Mouse (Mus musculus) MEL (cell line): Measurements from ENCODE around the gene Sv2c.

Experiments
- CTCF ChIP-seq, 3 experiments: IDR thresholded peaks in 2 of 3; conservative IDR thresholded peaks in 1 of 3; 2 replicates each; pipeline ENCODE4 v1.5.1; 2011 to 2012; ENCODE audit warnings: low read length in 3 of 3, low read depth in 2 of 3, mild to moderate bottlenecking in 2 of 3, improper control_type of control experiment in 1 of 3, inconsistent platforms in 1 of 3, mixed read lengths in 1 of 3, moderate library complexity in 1 of 3; ENCODE audit not compliant: control insufficient read depth in 1 of 3, insufficient read depth in 1 of 3, poor library complexity in 1 of 3, severe bottlenecking in 1 of 3
- E2F4 ChIP-seq: IDR thresholded peaks from 2 replicates; pipeline ENCODE4 v1.6.1; 2011; ENCODE audit warnings: low read depth, low read length, improper control_type of control experiment, borderline replicate concordance
- EP300 ChIP-seq, 2 experiments: IDR thresholded peaks; 2 replicates each; pipeline ENCODE4 v1.6.1; 2011; ENCODE audit warnings: improper control_type of control experiment in 2 of 2, low read length in 2 of 2, low read depth in 1 of 2, mild to moderate bottlenecking in 1 of 2
- HCFC1 ChIP-seq: IDR thresholded peaks from 2 replicates; pipeline ENCODE4 v1.6.1; 2012; ENCODE audit warnings: low read depth, mild to moderate bottlenecking, inconsistent platforms, low read length, improper control_type of control experiment, moderate library complexity
- MAX ChIP-seq: IDR thresholded peaks from 2 replicates; pipeline ENCODE4 v1.6.1; 2011; ENCODE audit warnings: low read length, improper control_type of control experiment
- MAZ ChIP-seq: IDR thresholded peaks from 2 replicates; pipeline ENCODE4 v1.6.1; 2012; ENCODE audit warnings: low read depth, mild to moderate bottlenecking, inconsistent platforms, low read length, improper control_type of control experiment
- NRF1 ChIP-seq: IDR thresholded peaks from 2 replicates; pipeline ENCODE4 v1.6.1; 2014; ENCODE audit warnings: low read depth, mild to moderate bottlenecking, inconsistent platforms, low read length, improper control_type of control experiment, moderate library complexity; ENCODE audit not compliant: poor library complexity, insufficient read depth, severe bottlenecking
- POLR2A ChIP-seq, 2 experiments: IDR thresholded peaks; 2 replicates each; pipeline ENCODE4 v1.6.1; 2011 to 2012; ENCODE audit warnings: low read length in 2 of 2, mild to moderate bottlenecking in 2 of 2, control low read depth in 1 of 2, improper control_type of control experiment in 1 of 2, low read depth in 1 of 2, moderate library complexity in 1 of 2; ENCODE audit not compliant: control insufficient read depth in 1 of 2, insufficient read depth in 1 of 2, poor library complexity in 1 of 2
- SIN3A ChIP-seq: IDR thresholded peaks from 2 replicates; pipeline ENCODE4 v1.6.1; 2012; ENCODE audit warnings: low read length, improper control_type of control experiment, inconsistent platforms
- SMC3 ChIP-seq: IDR thresholded peaks from 2 replicates; pipeline ENCODE4 v1.6.1; 2011; ENCODE audit warnings: low read depth, low read length, improper control_type of control experiment
- TBP ChIP-seq: IDR thresholded peaks from 2 replicates; pipeline ENCODE4 v1.8.0; 2011; ENCODE audit warnings: low read depth, low read length, improper control_type of control experiment
- TCF12 ChIP-seq: IDR thresholded peaks from 2 replicates; pipeline ENCODE4 v1.6.1; 2014; ENCODE audit warnings: low read depth, mild to moderate bottlenecking, inconsistent platforms, low read length, improper control_type of control experiment, moderate library complexity
- USF1 ChIP-seq: IDR thresholded peaks from 2 replicates; pipeline ENCODE4 v1.6.1; 2014; ENCODE audit warnings: low read depth, mild to moderate bottlenecking, inconsistent platforms, low read length, improper control_type of control experiment, moderate library complexity
- ZC3H11A ChIP-seq: IDR thresholded peaks from 2 replicates; pipeline ENCODE4 v1.6.1; 2012; ENCODE audit warnings: low read depth, mild to moderate bottlenecking, inconsistent platforms, low read length, improper control_type of control experiment

- TF ChIP-seq CTCF (IDR thresholded peaks at IDR 0.05 in 2 of 3, conservative IDR thresholded peaks at IDR 0.05 in 1 of 3; ENCODE audit: control insufficient read depth in 1 of 3, insufficient read depth in 1 of 3, low read depth in 2 of 3, low read length in 3 of 3, poor library complexity in 1 of 3, severe bottlenecking in 1 of 3): no peak
- TF ChIP-seq POLR2A (IDR thresholded peaks at IDR 0.05; ENCODE audit: control insufficient read depth in 1 of 2, insufficient read depth in 1 of 2, low read depth in 1 of 2, low read length in 2 of 2, poor library complexity in 1 of 2): no peak
- no peak for TF ChIP-seq ZC3H11A
- TF ChIP-seq SMC3: no peak
- TF ChIP-seq USF1: no peak
- TF ChIP-seq MAX: no peak
- no peak for TF ChIP-seq EP300 (IDR thresholded peaks at IDR 0.05; ENCODE audit: low read depth in 1 of 2, low read length in 2 of 2)
- no peak for TF ChIP-seq NRF1
- no peak for TF ChIP-seq HCFC1
- TF ChIP-seq MAZ: no peak
- TF ChIP-seq TCF12: no peak
- no peak for TF ChIP-seq SIN3A
- TF ChIP-seq E2F4: no peak
- no peak for TF ChIP-seq TBP
Measured at GRCm38 (mm10) chr13:95964226-95964625, 168.2 kb downstream of the Sv2c start.
